Mouse (Mus musculus) megakaryocyte, embryonic 14.5 days (primary cell): ENCODE measurements at regions not wholly inside any gene's neighbourhood (a gene's known extent, or its start where the extent isn't known, plus 50 kb on each side); places are given as distances from the start of the nearest gene placed in this dataset.

Experiments used
- H3K27me3 ChIP-seq: replicated peaks from 2 replicates; pipeline ENCODE3; 2012; ENCODE audit warnings: inconsistent platforms
- H3K36me3 ChIP-seq: replicated peaks from 2 replicates; pipeline ENCODE3; 2012; ENCODE audit warnings: low read length, inconsistent platforms, mixed read lengths
- H3K4me1 ChIP-seq: 2 replicates; pipeline ENCODE4 v1.6.1; 2012; ENCODE audit warnings: inconsistent platforms
- H3K4me3 ChIP-seq: replicated peaks from 2 replicates; pipeline ENCODE3; 2012; ENCODE audit warnings: moderate library complexity, mild to moderate bottlenecking, inconsistent platforms
- H3K9me3 ChIP-seq: 2 replicates; pipeline ENCODE4 v1.6.1; 2012; ENCODE audit warnings: inconsistent platforms
- FLI1 ChIP-seq: IDR thresholded peaks from 2 replicates; pipeline ENCODE4 v1.6.1; 2012; ENCODE audit warnings: low read length, inconsistent platforms, mixed read lengths
- GATA1 ChIP-seq: IDR thresholded peaks from 3 replicates; pipeline ENCODE4 v1.6.1; 2012; ENCODE audit warnings: mixed read lengths, low read length, inconsistent platforms, borderline replicate concordance

DNA sequence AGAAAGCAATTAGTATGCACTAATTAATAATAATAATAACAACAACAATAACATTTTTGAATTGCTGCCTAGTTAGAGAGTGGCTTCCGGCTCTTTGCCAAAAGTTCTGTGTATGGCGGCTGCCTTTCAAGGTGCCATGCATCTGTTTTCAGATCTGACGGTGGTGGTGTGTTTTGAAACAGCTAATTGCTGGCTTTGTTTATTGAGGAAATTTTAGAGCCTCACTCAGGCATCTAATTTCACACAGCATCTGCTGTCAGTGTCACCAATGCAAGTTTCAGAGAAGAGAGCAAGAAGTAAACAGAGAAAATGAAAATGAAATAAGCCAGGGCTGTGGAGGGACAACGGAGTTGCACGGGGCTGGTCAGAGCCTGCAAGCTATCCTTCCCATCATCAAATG is 223.2 kb upstream of the Mki67 start:
- H3K27me3 ChIP-seq: no peaks in the 10 kb centered on the region
- 0 out of 2 replicates have a peak, but pooled peaks cover 4% of the 10 kb centered on the region for H3K9me3 ChIP-seq
- no peak overlapping the region for H3K4me3 ChIP-seq
- no peaks in the 10 kb centered on the region for H3K36me3 ChIP-seq
- H3K4me1 ChIP-seq: no peaks in the 10 kb centered on the region
- no peak for TF ChIP-seq FLI1
- TF ChIP-seq GATA1: no peak

DNA sequence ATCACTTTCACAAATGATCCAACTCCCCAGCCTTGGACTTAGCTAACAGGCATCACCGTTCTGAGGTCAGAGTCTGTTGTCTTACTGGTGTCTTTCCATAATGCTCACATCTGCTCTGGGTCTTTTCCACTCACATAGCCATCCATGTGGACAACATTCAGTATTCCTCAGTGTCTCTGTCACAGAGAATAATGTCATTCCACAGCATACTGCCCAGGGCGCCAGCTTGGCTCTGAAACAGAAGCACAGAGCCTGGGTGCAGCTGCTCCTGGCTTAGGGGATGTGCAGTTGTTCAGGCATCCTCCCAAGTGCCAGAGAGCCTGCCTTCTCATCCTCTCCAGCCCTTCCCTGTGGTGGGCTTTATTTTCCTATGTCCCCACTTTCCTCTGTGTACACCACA is 226.7 kb upstream of the Mki67 start:
- Histone ChIP-seq H3K36me3 (no peaks in the 10 kb centered on the region), H3K4me1 (no peaks in the 10 kb centered on the region), H3K9me3 (no peaks in the 10 kb centered on the region), H3K4me3 (no peak overlapping the region), H3K27me3 (no peaks in the 10 kb centered on the region)
- no peak for TF ChIP-seq FLI1

DNA sequence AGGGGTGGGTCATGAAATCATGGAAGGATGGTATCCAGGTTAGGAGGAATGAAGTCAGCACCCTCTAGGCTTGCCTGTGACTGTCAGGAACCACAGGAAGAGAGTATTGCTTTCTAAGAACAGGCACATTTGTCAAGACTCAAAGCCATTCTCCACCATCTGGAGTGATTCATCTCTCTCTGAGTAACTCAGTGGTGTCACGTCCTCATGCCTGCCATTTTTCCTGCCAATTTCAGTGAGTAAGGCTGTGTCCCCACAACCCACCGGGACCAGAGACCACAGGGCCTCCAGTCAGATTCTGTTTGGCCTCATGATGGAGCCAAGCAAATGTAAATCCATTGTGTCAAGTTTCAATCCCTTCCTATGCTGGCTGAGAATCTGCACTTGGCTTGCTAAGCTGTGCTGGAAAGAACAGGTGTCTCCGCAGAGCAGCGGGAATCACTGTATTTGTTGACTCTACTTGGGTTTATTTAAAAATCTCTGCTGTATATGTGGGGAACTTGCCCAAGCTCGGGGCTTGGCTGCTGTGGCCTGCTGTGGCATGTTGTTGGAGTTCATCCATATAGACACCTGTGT is 230.0 kb upstream of the Mki67 start:
- Histone ChIP-seq H3K27me3 (no peaks in the 10 kb centered on the region), H3K4me3 (no peak overlapping the region), H3K9me3 (no peaks in the 10 kb centered on the region), H3K4me1 (no peaks in the 10 kb centered on the region), H3K36me3 (no peaks in the 10 kb centered on the region)
- TF ChIP-seq FLI1 (no peak), GATA1 (no peak)

DNA sequence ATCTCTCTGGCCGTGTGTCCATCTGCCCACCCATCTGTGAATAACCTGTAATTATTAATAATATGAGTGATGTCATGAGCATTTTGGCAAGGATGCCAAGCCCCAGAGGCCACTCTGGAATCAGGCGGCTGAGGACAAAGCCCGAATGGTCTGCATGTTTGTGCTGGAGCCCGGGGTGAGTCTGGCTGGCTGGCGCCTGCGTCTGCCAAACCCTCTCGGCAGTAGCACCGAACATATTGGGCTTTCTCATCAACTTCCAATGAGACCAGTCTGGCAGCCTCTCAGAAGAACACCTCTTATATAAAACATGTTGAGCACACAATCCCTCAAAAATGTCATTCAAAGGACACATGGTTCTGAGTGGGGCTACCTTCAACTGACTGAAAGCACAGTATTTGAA is 244.9 kb upstream of the Mki67 start:
- Histone ChIP-seq H3K9me3 (no peaks in the 10 kb centered on the region), H3K27me3 (no peaks in the 10 kb centered on the region), H3K36me3 (no peaks in the 10 kb centered on the region), H3K4me3 (no peak overlapping the region), H3K4me1 (no peaks in the 10 kb centered on the region)
- TF ChIP-seq FLI1 (no peak), GATA1 (no peak)

DNA sequence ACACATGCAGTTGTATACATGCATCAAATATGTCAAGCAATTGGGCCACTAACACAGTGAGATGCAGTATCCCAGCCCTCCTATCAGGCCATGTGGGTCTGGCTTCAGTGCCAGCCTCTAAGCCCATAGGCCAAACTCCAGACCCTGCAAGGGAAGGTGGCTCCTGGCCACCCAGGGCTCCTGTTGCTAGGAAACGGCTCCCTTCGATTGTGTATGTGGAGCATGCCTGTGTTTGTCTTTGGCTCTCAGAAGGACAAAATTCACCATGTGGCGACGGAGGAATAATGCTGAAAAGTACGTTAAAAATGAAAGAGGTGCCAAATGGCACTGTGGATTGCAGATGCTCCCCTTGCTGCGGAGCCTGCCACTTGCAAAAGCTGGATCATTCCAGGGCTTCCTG is 249.4 kb upstream of the Mki67 start:
- Histone ChIP-seq H3K9me3 (no peaks in the 10 kb centered on the region), H3K36me3 (no peaks in the 10 kb centered on the region), H3K4me3 (no peak overlapping the region), H3K4me1 (no peaks in the 10 kb centered on the region), H3K27me3 (no peaks in the 10 kb centered on the region)
- TF ChIP-seq FLI1: no peak
- TF ChIP-seq GATA1: no peak

DNA sequence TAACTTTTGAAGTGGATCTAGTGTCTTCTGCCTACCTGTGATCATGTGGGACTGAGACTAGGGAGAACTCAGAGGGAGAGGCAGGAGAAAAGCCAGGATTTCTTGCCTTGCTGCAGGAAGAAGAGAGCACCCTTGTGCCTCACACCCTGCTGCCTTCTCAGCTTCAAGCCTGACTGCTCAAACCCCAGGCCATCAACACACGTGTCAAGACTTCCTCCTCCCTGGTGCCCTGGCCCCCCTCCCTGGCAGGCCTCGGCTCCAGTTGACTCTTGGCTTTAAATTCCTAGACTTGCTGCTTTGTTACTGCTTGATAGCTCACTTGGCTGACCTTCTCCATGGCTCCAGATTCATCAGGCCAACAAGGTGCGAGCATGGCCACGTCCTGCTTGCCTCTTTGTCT is 250.1 kb upstream of the Mki67 start:
- Histone ChIP-seq H3K36me3 (no peaks in the 10 kb centered on the region), H3K27me3 (no peaks in the 10 kb centered on the region), H3K4me1 (no peaks in the 10 kb centered on the region), H3K9me3 (no peaks in the 10 kb centered on the region), H3K4me3 (no peak overlapping the region)
- TF ChIP-seq GATA1 (no peak), FLI1 (no peak)

DNA sequence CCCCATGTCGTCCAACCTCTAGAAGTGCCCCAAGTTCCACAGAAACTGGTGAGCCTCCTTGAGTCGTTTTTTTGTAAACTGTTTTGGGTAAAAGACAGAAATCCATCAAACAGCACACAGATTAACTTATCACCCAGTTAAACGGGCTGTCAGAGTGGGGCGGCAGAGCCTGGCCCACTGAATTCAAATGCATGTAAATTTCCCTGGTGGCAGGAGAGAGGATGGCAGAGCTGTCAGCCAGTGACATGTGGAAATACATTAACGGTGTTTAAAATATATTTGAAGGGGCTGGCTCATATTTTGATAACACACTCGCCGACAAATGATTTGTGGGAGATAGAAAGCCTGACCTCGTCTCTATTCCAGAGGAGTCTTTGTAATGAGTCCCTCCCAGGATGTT is 252.5 kb upstream of the Mki67 start:
- no peak overlapping the region for H3K4me3 ChIP-seq
- no peaks in the 10 kb centered on the region for H3K36me3 ChIP-seq
- H3K27me3 ChIP-seq: no peaks in the 10 kb centered on the region
- H3K4me1 ChIP-seq: no peaks in the 10 kb centered on the region
- no peaks in the 10 kb centered on the region for H3K9me3 ChIP-seq
- TF ChIP-seq GATA1: no peak
- no peak for TF ChIP-seq FLI1

DNA sequence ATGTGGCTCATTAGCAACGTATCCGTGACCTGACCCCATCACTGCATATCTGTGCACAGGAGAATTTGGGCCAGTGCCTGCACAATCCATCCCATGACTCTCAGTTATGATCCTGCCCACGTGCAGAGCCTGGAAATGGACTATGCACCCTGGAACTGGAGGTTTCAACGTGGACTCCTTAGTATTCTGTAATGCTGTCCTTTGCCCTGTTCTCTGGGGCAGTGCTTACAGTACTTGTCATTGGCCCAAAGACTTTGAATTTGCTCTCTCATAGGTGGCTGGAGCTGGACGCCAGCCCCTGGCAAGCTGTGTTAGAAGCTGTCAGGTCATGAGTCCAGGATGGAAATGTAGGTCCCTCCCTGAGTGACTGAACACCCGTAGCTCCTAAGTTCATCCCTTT is 269.9 kb upstream of the Mki67 start:
- Histone ChIP-seq H3K9me3 (no peaks in the 10 kb centered on the region), H3K36me3 (no peaks in the 10 kb centered on the region), H3K4me3 (no peak overlapping the region), H3K27me3 (peaks cover 2% of the 10 kb centered on the region), H3K4me1 (no peaks in the 10 kb centered on the region)
- TF ChIP-seq FLI1: no peak
- no peak for TF ChIP-seq GATA1

DNA sequence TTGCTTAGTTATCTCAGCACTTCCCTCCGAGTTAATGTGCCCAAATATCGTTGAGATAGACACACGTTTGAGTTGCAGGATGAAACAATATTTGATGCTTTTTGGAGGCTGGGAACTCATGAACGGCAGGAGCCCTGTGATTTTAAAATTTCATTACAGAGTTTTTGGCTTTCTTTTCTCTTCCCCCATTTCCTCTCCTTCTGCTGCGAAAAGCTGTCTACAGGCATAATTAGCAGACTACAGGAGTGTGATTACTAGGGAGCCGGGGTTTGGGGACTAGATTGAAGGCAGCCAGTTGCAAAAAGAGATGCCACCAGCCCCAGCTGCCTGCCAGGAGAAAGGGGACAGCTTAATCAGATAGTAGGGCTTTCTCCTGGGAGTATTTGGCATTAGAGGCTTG is 274.2 kb upstream of the Mki67 start:
- H3K4me1 ChIP-seq: no peaks in the 10 kb centered on the region
- no peaks in the 10 kb centered on the region for H3K36me3 ChIP-seq
- no peaks in the 10 kb centered on the region for H3K9me3 ChIP-seq
- peaks cover 2% of the 10 kb centered on the region for H3K27me3 ChIP-seq
- no peak overlapping the region for H3K4me3 ChIP-seq
- TF ChIP-seq GATA1: no peak
- TF ChIP-seq FLI1: no peak

DNA sequence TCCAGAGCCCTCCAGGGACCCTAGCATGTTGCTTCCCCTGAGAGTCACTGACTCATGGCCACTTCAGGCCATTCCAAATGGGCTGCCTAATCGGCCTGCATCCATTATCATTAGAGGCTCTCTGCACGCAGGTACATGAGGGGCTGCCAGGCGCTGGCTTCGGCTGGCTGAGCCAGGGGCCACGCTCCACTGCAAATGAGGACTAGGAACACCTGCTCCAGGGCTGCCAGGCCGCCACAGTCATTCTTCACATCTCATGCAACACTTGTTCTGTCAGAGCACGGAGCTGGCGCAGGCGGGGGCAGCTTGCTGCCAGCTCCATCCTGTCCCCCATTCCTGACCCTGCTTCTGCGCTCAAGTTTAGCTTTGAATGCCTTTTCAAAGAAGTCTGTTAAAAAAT is 280.7 kb upstream of the Mki67 start:
- TF ChIP-seq FLI1 (no peak), GATA1 (no peak)
- Histone ChIP-seq H3K9me3 (no peaks in the 10 kb centered on the region), H3K4me1 (no peaks in the 10 kb centered on the region), H3K36me3 (no peaks in the 10 kb centered on the region), H3K27me3 (no peaks in the 10 kb centered on the region), H3K4me3 (no peak overlapping the region)

DNA sequence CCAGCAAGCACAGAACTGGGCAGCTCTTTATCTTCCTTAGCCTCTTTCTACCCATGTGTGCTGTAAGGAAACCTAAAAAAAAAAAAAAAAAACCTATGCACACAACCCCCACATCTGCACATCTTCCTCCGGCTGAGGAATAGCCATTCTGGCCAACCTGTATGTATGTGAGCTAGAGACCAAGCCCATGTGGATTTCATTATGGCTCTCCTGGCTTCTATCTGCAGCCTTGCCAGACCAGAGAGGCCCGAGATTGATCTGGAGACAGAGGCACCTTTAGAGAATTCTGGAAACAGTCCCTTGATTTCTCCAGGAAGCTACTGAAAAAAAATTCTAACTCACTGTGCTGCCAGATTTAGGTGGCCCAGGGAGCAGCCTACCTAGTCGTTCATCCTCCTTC is 281.5 kb upstream of the Mki67 start:
- TF ChIP-seq FLI1: no peak
- TF ChIP-seq GATA1: no peak
- Histone ChIP-seq H3K9me3 (no peaks in the 10 kb centered on the region), H3K36me3 (no peaks in the 10 kb centered on the region), H3K27me3 (no peaks in the 10 kb centered on the region), H3K4me1 (no peaks in the 10 kb centered on the region), H3K4me3 (no peak overlapping the region)

DNA sequence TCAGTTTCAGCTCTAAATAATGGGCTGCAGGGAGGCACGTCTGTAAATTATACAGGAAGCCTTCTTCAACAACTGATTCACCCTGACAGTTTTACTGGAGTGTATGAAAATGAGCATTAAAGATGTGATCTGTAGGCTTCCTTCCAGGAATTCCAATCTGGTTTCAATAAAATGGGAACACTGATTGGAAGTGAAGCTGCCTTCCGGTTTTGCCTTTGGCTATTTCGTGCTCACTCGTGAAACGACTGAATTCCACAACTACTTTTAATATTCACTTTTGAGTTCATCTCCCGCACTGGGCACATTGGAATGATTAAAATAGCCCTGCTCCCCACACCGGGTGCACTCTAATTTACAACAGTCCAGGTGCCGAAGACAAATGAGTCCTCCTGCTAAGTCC is 286.2 kb upstream of the Mki67 start:
- Histone ChIP-seq H3K36me3 (no peaks in the 10 kb centered on the region), H3K27me3 (peaks cover under 1% of the 10 kb centered on the region), H3K4me3 (no peak overlapping the region), H3K9me3 (no peaks in the 10 kb centered on the region), H3K4me1 (no peaks in the 10 kb centered on the region)
- TF ChIP-seq FLI1 (no peak), GATA1 (no peak)
